Mouse (Mus musculus) kidney, adult 9 months (tissue): ENCODE measurements at regions not wholly inside any gene's neighbourhood (a gene's known extent, or its start where the extent isn't known, plus 50 kb on each side); places are given as distances from the start of the nearest gene placed in this dataset.

Experiments used
- DNase-seq: peaks from one replicate; pipeline ENCODE4 v3.0.0; 2022

GRCm38 (mm10) chr2:75607010-75607915 is 51.8 kb upstream of the Hnrnpa3 start:
- DNase-seq = no peak

DNA sequence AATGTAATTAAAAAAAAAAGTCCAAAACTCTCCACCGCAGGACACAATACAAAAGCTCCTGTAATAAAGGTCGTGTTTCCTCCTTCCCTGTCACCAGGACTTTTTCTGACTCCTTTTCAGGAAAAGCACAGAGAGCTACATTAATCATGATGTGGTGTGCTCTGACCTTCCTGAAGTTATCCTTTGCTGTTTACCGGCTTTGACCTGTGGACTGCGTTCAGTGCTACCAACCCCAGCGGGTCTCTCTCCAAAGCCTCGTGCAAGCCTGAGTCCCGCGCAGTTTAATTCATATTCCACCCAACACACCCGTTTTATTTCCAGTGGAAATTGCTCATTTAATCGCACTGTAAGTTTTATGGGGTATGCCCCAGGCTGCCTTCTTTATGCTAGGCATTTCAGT is 51.1 kb upstream of the Hnrnpa3 start:
- peak; percentile 57 for DNase-seq

DNA sequence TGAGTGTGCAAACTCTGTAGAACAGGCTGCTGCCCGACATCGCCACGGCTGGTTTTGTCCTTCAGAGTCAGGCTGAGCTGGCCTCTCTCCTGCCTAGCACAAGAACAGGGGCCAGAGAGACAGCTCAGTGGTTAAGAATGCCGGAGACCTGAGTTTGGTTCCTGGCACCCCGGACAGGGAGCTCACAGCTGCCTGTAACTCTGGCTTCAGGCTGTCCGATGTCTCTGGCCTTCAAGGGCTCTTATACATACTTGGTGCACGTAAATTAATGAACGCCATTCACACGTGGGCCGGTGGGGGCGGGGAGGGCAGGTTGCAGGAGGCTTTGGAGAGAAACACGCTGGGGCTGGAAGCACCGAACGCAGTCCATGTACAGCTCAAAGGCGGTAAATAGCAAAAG is 50.6 kb upstream of the Hnrnpa3 start:
- no peak for DNase-seq

- DNase-seq = no peak
Measured at GRCm38 (mm10) chr2:75609150-75609946, 49.7 kb upstream of the Hnrnpa3 start.
